Comparison of ENCODE assay signal across 13 mouse cellular contexts in genomic region chr11:107462478-107462877, GRCm38 (mm10). TPM values are rescaled to one million over a fixed set of nuclear protein-coding genes. Genes with fewer than 3 reads are reported as not detected.
DNase-seq lines count a peak whose midpoint lies in the region; ATAC-seq and TF ChIP-seq lines count a peak whose summit lies in the region.
"Had no signal": no experiment of that assay in that cellular context is flagged by ENCODE, and none has a peak within 500 bp of the region (broad histone marks: within the 10 kb centered on the region; RNA-seq: fewer than 3 reads in every experiment).

No protein-coding gene starts in this region.

- H3K9ac ChIP-seq in liver, postnatal 0 days (replicated peaks), result no peak overlapping the region
- H3K9ac ChIP-seq in kidney, embryonic 14.5 days (ENCODE audit: low read depth, low read length), result no peak overlapping the region
- H3K9ac ChIP-seq: heart, embryonic 15.5 days; limb, embryonic 13.5 days; neural tube, embryonic 15.5 days had no signal

- peak; percentile 49 for TF ChIP-seq CTCF in kidney, adult 2 months (conservative IDR thresholded peaks at IDR 0.05; ENCODE audit: insufficient read depth, insufficient read length, low read depth, low read length)
- TF ChIP-seq CTCF in Patski (IDR thresholded peaks at IDR 0.05), result peak; percentile 48
- TF ChIP-seq CTCF in liver, postnatal 0 days (IDR thresholded peaks at IDR 0.05; ENCODE audit: low read depth), result peak; percentile 66

- no peaks in the 10 kb centered on the region for H3K36me3 ChIP-seq in kidney, adult 2 months (ENCODE audit: control insufficient read depth, insufficient read depth, low read length)
- H3K36me3 ChIP-seq in liver, postnatal 0 days (replicated peaks; ENCODE audit: insufficient read depth, low read length), result 0 out of 2 replicates have a peak, but pooled peaks cover 2% of the 10 kb centered on the region
- H3K36me3 ChIP-seq in kidney, embryonic 14.5 days (ENCODE audit: control insufficient read depth, insufficient read depth, low read length), result no peaks in the 10 kb centered on the region
- H3K36me3 ChIP-seq: heart, embryonic 15.5 days; neural tube, embryonic 15.5 days had no signal

- no peaks in the 10 kb centered on the region for H3K9me3 ChIP-seq in liver, postnatal 0 days (ENCODE audit: low read length)
- H3K9me3 ChIP-seq in kidney, embryonic 14.5 days (ENCODE audit: control insufficient read depth, low read length), result no peaks in the 10 kb centered on the region
- H3K9me3 ChIP-seq: heart, embryonic 15.5 days; limb, embryonic 13.5 days; neural tube, embryonic 15.5 days had no signal

- H3K27ac ChIP-seq in kidney, adult 2 months (ENCODE audit: insufficient read depth, low read depth, low read length), result no peak overlapping the region
- H3K27ac ChIP-seq in liver, postnatal 0 days (ENCODE audit: low read depth), result no peak overlapping the region
- H3K27ac ChIP-seq in kidney, embryonic 14.5 days (ENCODE audit: low read depth, low read length), result no peak overlapping the region
- H3K27ac ChIP-seq: heart, embryonic 15.5 days; limb, embryonic 13.5 days; neural tube, embryonic 15.5 days had no signal

- H3K4me2 ChIP-seq in liver, postnatal 0 days (ENCODE audit: low read depth, low read length), result no peak overlapping the region
- no peak overlapping the region for H3K4me2 ChIP-seq in kidney, embryonic 14.5 days (replicated peaks; ENCODE audit: low read depth, low read length)
- H3K4me2 ChIP-seq: heart, embryonic 15.5 days; limb, embryonic 13.5 days; neural tube, embryonic 15.5 days had no signal

- no peak for TF ChIP-seq EP300 in liver, postnatal 0 days (IDR thresholded peaks at IDR 0.05; ENCODE audit: low read depth)

- no peak for TF ChIP-seq POLR2A in kidney, adult 2 months (IDR thresholded peaks at IDR 0.05; ENCODE audit: low read depth, low read length)

- intact Hi-C loops in heart, postnatal 14 days (cut with DNase I), result no loop called here

- no peaks in the 10 kb centered on the region for H3K27me3 ChIP-seq in kidney, adult 2 months (replicated peaks; ENCODE audit: control insufficient read depth, insufficient read depth, low read length)
- H3K27me3 ChIP-seq in Patski, result no peaks in the 10 kb centered on the region
- H3K27me3 ChIP-seq in liver, postnatal 0 days (ENCODE audit: insufficient read depth, low read length), result no peaks in the 10 kb centered on the region
- H3K27me3 ChIP-seq in kidney, embryonic 14.5 days (ENCODE audit: control insufficient read depth, insufficient read depth, low read length), result no peaks in the 10 kb centered on the region
- H3K27me3 ChIP-seq: heart, embryonic 15.5 days; limb, embryonic 13.5 days; neural tube, embryonic 15.5 days had no signal

- CTCF ChIA-PET in Patski (lab: Charles Lee), result interaction anchor here (1.2 kb wide), 1 partner anchor 59 kb away, joined by 3 read pairs; no protein-coding TSS in a partner anchor

- no peak overlapping the region for H3K4me3 ChIP-seq in kidney, adult 2 months (ENCODE audit: insufficient read depth, low read depth, low read length)
- H3K4me3 ChIP-seq in liver, postnatal 0 days (ENCODE audit: low read depth, low read length), result no peak overlapping the region
- no peak overlapping the region for H3K4me3 ChIP-seq in kidney, embryonic 14.5 days (ENCODE audit: low read length)
- H3K4me3 ChIP-seq: heart, embryonic 15.5 days; limb, embryonic 13.5 days; neural tube, embryonic 15.5 days had no signal

- no peak for DNase-seq in kidney, adult 2 months
- DNase-seq in kidney, postnatal 10 days, result no peak
- peak; percentile 69 to 73 for DNase-seq in B cell, adult 2 months
- no peak for DNase-seq in Patski (ENCODE audit: low read depth, low spot score)
- DNase-seq in liver, postnatal 0 days, result no peak
- no peak for DNase-seq in adrenal gland, postnatal 14 days
- no peak for DNase-seq in heart, postnatal 14 days
- DNase-seq: adrenal gland, postnatal 36 days; gastrocnemius, postnatal 10 days had no signal

- POLR2A ChIA-PET in Patski (lab: Charles Lee), result no interaction called here

- ATAC-seq in Patski, result no peak
- ATAC-seq in liver, postnatal 0 days, result no peak
- ATAC-seq in kidney, embryonic 14.5 days (ENCODE audit: low FRiP score, low TSS enrichment), result no peak

- in situ Hi-C loops in Patski (cut with MboI; ENCODE audit: low pct_unique_long_range_greater_than_20kb), result no loop called here

- 92% methylated on average over 3 of the region's 3 CpGs for WGBS in kidney, adult 2 months
- 81% methylated on average over 3 of the region's 3 CpGs for WGBS in liver, postnatal 0 days (ENCODE audit: insufficient replicate concordance)
- 93% methylated on average over 3 of the region's 3 CpGs for WGBS in kidney, embryonic 14.5 days

- peaks cover 21% of the 10 kb centered on the region; the same call in 1 of the 2 replicates for H3K4me1 ChIP-seq in kidney, adult 2 months (ENCODE audit: control insufficient read depth, insufficient read depth, low read length)
- H3K4me1 ChIP-seq in liver, postnatal 0 days (ENCODE audit: insufficient read depth), result peaks cover 16% of the 10 kb centered on the region
- H3K4me1 ChIP-seq in kidney, embryonic 14.5 days (ENCODE audit: control insufficient read depth, insufficient read depth, low read length), result no peaks in the 10 kb centered on the region
- H3K4me1 ChIP-seq: heart, embryonic 15.5 days had no signal

RNA-seq across cellular contexts. Expression of gene Pitpnc1, which starts 8.0 kb away (rescaled TPM):
- 15.0 and 18.5 TPM in 2 replicates for polyA plus RNA-seq in kidney, adult 2 months (2012; rRNA removed)
- 7.3 TPM for polyA plus RNA-seq in Patski (2021)
- polyA plus RNA-seq in liver, postnatal 0 days (2015; fragmentation: Nextera tagmentation; extraction: Ambion mirVana), result 6.8 and 9.1 TPM in 2 replicates
- total RNA-seq in adrenal gland, postnatal 14 days (2021), result 25.8 and 34.1 TPM in 2 replicates
- total RNA-seq in heart, postnatal 14 days (2021), result 10 to 100 TPM; 67.9 to 68.4 TPM
- polyA plus RNA-seq in kidney, embryonic 14.5 days (2014; fragmentation: Nextera tagmentation; extraction: Ambion mirVana), result 15.2 and 19.4 TPM in 2 replicates

RNA-seq across cellular contexts. Expression of gene Psmd12, which starts 16.8 kb away (rescaled TPM):
- 15.1 and 19.9 TPM in 2 replicates for polyA plus RNA-seq in kidney, adult 2 months (2012; rRNA removed)
- polyA plus RNA-seq in Patski (2021), result 118 TPM
- 78.8 and 79.6 TPM in 2 replicates for polyA plus RNA-seq in liver, postnatal 0 days (2015; fragmentation: Nextera tagmentation; extraction: Ambion mirVana)
- 87.1 and 95.0 TPM in 2 replicates for total RNA-seq in adrenal gland, postnatal 14 days (2021)
- 10 to 100 TPM; 81.7 to 84.0 TPM for total RNA-seq in heart, postnatal 14 days (2021)
- 170 and 201 TPM in 2 replicates for polyA plus RNA-seq in kidney, embryonic 14.5 days (2014; fragmentation: Nextera tagmentation; extraction: Ambion mirVana)

Comparison
In these comparisons a context has a peak if more than half of its experiments do, and no peak if none do; other contexts are left out.
1. DNase-seq: peak in B cell, adult 2 months (2 of 2); none in kidney, adult 2 months (single experiment), kidney, postnatal 10 days (single experiment), Patski (single experiment), liver, postnatal 0 days (single experiment), adrenal gland, postnatal 14 days (single experiment) and heart, postnatal 14 days (0 of 2).
2. Peak in every context shown above with its lines, with median percentiles within 50 percentile points of each other: CTCF ChIP-seq.